Mouse (Mus musculus) lung, embryonic 14.5 days (tissue): ENCODE data around the gene Nxpe5. TPM values are rescaled to one million over a fixed set of nuclear protein-coding genes. Genes with fewer than 3 reads are reported as not detected.

ENCODE experiments used
- ATAC-seq: fragments of 200-750 bp; cut with Nextera tagmentation; 2 replicates; pipeline ENCODE4 v1.8.0; 2017; ENCODE audit warnings: mild to moderate bottlenecking, moderate TSS enrichment, moderate library complexity; ENCODE audit not compliant: insufficient read depth
- DNase-seq: peaks from one replicate; pipeline ENCODE4 v3.0.0-alpha.2; 2015
- H3K27ac ChIP-seq: fragments of 300-500 bp; sonication (generic); 2 replicates; pipeline ENCODE4 v1.5.1; 2014; ENCODE audit warnings: low read depth, mild to moderate bottlenecking, moderate library complexity
- H3K27me3 ChIP-seq: fragments of 300-500 bp; sonication (generic); 2 replicates; pipeline ENCODE4 v1.6.1; 2014; ENCODE audit warnings: low read length, control low read depth; ENCODE audit not compliant: insufficient read depth
- H3K36me3 ChIP-seq: fragments of 300-500 bp; sonication (generic); 2 replicates; pipeline ENCODE4 v1.6.1; 2014; ENCODE audit warnings: control low read depth; ENCODE audit not compliant: insufficient read depth
- H3K4me1 ChIP-seq: fragments of 300-500 bp; sonication (generic); 2 replicates; pipeline ENCODE4 v1.6.1; 2014; ENCODE audit warnings: antibody characterized with exemption, control low read depth; ENCODE audit not compliant: insufficient read depth
- H3K4me2 ChIP-seq: fragments of 300-500 bp; sonication (generic); 2 replicates; pipeline ENCODE4 v1.6.1; 2014; ENCODE audit warnings: mild to moderate bottlenecking
- H3K4me3 ChIP-seq: fragments of 300-500 bp; sonication (generic); 2 replicates; pipeline ENCODE4 v1.5.1; 2014; ENCODE audit warnings: low read depth, low read length
- H3K9ac ChIP-seq: fragments of 300-500 bp; sonication (generic); 2 replicates; pipeline ENCODE4 v1.6.1; 2014
- H3K9me3 ChIP-seq: fragments of 300-500 bp; sonication (generic); 2 replicates; pipeline ENCODE4 v1.6.1; 2016; ENCODE audit warnings: low read depth, low read length, control low read depth
- CTCF ChIP-seq: IDR thresholded peaks from 2 replicates; pipeline ENCODE4 v1.5.1; 2016; ENCODE audit warnings: antibody characterized with exemption, low read depth
- WGBS: fragments of 180-500 bp; shearing (Covaris S2); extraction: QIAGEN DNeasy Blood & Tissue Kit; methylation state at CpG from one replicate; pipeline ENCODE4 v1.1.7; 2014; 5-methylcytosine and 5-hydroxymethylcytosine counted together
- polyA plus RNA-seq: library from polyadenylated mRNA; unstranded; fragments of >200 nt; fragmentation: Nextera tagmentation; extraction: Ambion mirVana; gene quantifications from 2 replicates; pipeline ENCODE4 v1.2.1, GENCODE M21; 2014

Nxpe5 gene
- polyA plus RNA-seq, 1 experiment from 2014 or later: not detected

DNA sequence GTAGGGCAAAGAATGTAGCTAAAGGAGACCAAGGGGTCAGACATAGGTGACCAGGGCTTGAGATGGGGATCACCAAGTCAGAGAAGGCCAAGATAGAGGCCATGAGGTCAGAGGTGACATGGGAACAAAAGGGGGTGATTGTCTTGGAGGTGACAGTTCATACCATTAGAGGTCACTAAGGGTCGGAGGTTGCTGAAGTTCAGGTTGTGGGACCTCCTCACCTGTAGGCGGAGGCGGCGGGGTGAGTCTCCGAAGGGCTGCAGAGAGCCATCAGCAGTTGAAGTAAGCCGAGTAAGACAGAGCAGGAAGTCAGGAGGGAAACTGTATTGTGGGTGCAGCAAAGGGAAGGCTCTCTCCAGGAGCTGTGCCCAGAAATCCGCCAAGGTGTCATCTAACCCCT lies 52.3 kb downstream of the Nxpe5 start:
- Histone ChIP-seq H3K9me3 (peaks cover 9% of the 10 kb centered on the region; the same call in 1 of the 2 replicates), H3K9ac (no peak overlapping the region), H3K27ac (no peak overlapping the region), H3K36me3 (peaks cover 20% of the 10 kb centered on the region; the same call in 1 of the 2 replicates), H3K4me1 (peaks cover 8% of the 10 kb centered on the region), H3K4me2 (no peak overlapping the region), H3K27me3 (no peaks in the 10 kb centered on the region; the same call in 1 of the 2 replicates), H3K4me3 (no peak overlapping the region)
- no peak for ATAC-seq
- no peak for TF ChIP-seq CTCF
- no peak for DNase-seq
- 81% methylated on average over 7 of the region's 7 CpGs for WGBS

- Histone ChIP-seq H3K4me2 (peak within 1 kb of the TSS; percentile 66), H3K27ac (no peak within 1 kb of the TSS), H3K9me3 (peaks cover 9% of the 10 kb centered on the region; the same call in 1 of the 2 replicates), H3K9ac (peak within 1 kb of the TSS; percentile 71), H3K4me1 (peaks cover 8% of the 10 kb centered on the region), H3K36me3 (peaks cover 17% of the 10 kb centered on the region; the same call in 1 of the 2 replicates), H3K4me3 (peak within 1 kb of the TSS; percentile 60), H3K27me3 (no peaks in the 10 kb centered on the region; the same call in 1 of the 2 replicates)
- TF ChIP-seq CTCF: no peak
- ATAC-seq (peak; percentile 99), DNase-seq (peak; percentile 99)
- WGBS: under 1% methylated on average over 56 of the region's 56 CpGs
These were observed 54.1 kb downstream of the Nxpe5 start, which contains the start of the genes Gm43720, Gpc2 and Stag3 for GRCm38 (mm10) chr5:138279585-138280424. Gene Gm43720, minus strand, starts transcription at chr5:138279958. Gene Gpc2, minus strand, starts transcription at chr5:138280005. Gene Stag3, plus strand, starts transcription at chr5:138280240.

GRCm38 (mm10) chr5:138280425-138280768 lies 54.7 kb downstream of the Nxpe5 start:
- no peaks in the 10 kb centered on the region; the same call in 1 of the 2 replicates for H3K27me3 ChIP-seq
- TF ChIP-seq CTCF: no peak
- WGBS: 20% methylated on average over 26 of the region's 26 CpGs
- peaks cover 17% of the 10 kb centered on the region; the same call in 1 of the 2 replicates for H3K36me3 ChIP-seq
- H3K4me2 ChIP-seq: peak overlapping the region; percentile 66
- H3K27ac ChIP-seq: no peak overlapping the region
- no peak for DNase-seq
- peaks cover 9% of the 10 kb centered on the region; the same call in 1 of the 2 replicates for H3K9me3 ChIP-seq
- peak overlapping the region; percentile 60 for H3K4me3 ChIP-seq
- peaks cover 8% of the 10 kb centered on the region for H3K4me1 ChIP-seq
- no peak for ATAC-seq
- H3K9ac ChIP-seq: no peak overlapping the region

- TF ChIP-seq CTCF: no peak
- H3K4me3 ChIP-seq: no peak overlapping the region
- peaks cover 15% of the 10 kb centered on the region; the same call in 1 of the 2 replicates for H3K36me3 ChIP-seq
- no peak overlapping the region for H3K27ac ChIP-seq
- peaks cover 9% of the 10 kb centered on the region; the same call in 1 of the 2 replicates for H3K9me3 ChIP-seq
- DNase-seq (no peak), ATAC-seq (no peak)
- H3K9ac ChIP-seq: no peak overlapping the region
- WGBS: 89% methylated on average over 15 of the region's 15 CpGs
- no peak overlapping the region; the same call in 1 of the 2 replicates for H3K4me2 ChIP-seq
- no peaks in the 10 kb centered on the region; the same call in 1 of the 2 replicates for H3K27me3 ChIP-seq
- peaks cover 7% of the 10 kb centered on the region for H3K4me1 ChIP-seq
These were observed 55.1 kb downstream of the Nxpe5 start for GRCm38 (mm10) chr5:138280829-138281228.

GRCm38 (mm10) chr5:138281798-138282197 lies 56.1 kb downstream of the Nxpe5 start:
- DNase-seq (no peak), ATAC-seq (no peak)
- no peak for TF ChIP-seq CTCF
- H3K36me3 ChIP-seq: peaks cover 5% of the 10 kb centered on the region; the same call in 1 of the 2 replicates
- H3K27ac ChIP-seq: no peak overlapping the region
- no peak overlapping the region for H3K9ac ChIP-seq
- no peak overlapping the region for H3K4me3 ChIP-seq
- H3K4me2 ChIP-seq: no peak overlapping the region
- peaks cover 5% of the 10 kb centered on the region for H3K4me1 ChIP-seq
- no peaks in the 10 kb centered on the region; the same call in 1 of the 2 replicates for H3K27me3 ChIP-seq
- 70% methylated on average over 2 of the region's 2 CpGs for WGBS
- H3K9me3 ChIP-seq: peaks cover 9% of the 10 kb centered on the region; the same call in 1 of the 2 replicates

DNA sequence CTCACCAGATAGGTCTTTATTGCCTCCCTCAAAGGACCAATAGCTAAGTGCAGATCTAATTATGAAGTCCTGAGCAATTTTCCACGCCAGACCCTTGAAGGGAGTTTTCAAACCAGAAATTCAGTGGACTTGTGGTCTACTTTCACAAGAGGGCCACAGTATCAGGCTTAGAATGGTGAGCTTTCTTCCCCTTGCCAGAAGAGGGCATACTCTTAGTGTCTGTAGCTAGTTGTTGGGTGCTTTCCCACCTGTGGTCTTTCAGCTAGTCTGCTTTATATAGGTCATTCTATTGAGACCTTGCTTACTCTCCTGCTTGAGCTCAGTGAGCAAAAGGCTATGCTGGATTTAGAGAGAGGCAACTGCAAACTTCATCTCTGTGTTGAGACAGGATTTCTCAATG lies 57.8 kb downstream of the Nxpe5 start:
- Histone ChIP-seq H3K27ac (no peak overlapping the region), H3K4me3 (no peak overlapping the region), H3K4me1 (peaks cover 5% of the 10 kb centered on the region), H3K36me3 (no peaks in the 10 kb centered on the region), H3K4me2 (no peak overlapping the region), H3K27me3 (no peaks in the 10 kb centered on the region; the same call in 1 of the 2 replicates), H3K9me3 (peaks cover 9% of the 10 kb centered on the region; the same call in 1 of the 2 replicates), H3K9ac (no peak overlapping the region)
- WGBS: 58% methylated on average over 1 of the region's 1 CpGs
- DNase-seq (no peak), ATAC-seq (no peak)
- no peak for TF ChIP-seq CTCF

- no peaks in the 10 kb centered on the region for H3K36me3 ChIP-seq
- TF ChIP-seq CTCF: peak; percentile 27; the same call in 1 of the 2 replicates
- H3K9ac ChIP-seq: no peak overlapping the region
- DNase-seq (peak; percentile 18), ATAC-seq (no peak)
- 67% methylated on average over 3 of the region's 3 CpGs for WGBS
- H3K4me3 ChIP-seq: no peak overlapping the region
- no peaks in the 10 kb centered on the region for H3K4me1 ChIP-seq
- H3K4me2 ChIP-seq: no peak overlapping the region
- H3K27me3 ChIP-seq: no peaks in the 10 kb centered on the region
- no peak overlapping the region for H3K27ac ChIP-seq
- H3K9me3 ChIP-seq: no peaks in the 10 kb centered on the region
These were observed 62.2 kb downstream of the Nxpe5 start for GRCm38 (mm10) chr5:138287861-138288260.
